Mouse (Mus musculus): ENCODE results near the gene Pck1.
A peak's percentile ranks its signal among the peaks of the same experiment; 100 is the strongest.

DNA sequence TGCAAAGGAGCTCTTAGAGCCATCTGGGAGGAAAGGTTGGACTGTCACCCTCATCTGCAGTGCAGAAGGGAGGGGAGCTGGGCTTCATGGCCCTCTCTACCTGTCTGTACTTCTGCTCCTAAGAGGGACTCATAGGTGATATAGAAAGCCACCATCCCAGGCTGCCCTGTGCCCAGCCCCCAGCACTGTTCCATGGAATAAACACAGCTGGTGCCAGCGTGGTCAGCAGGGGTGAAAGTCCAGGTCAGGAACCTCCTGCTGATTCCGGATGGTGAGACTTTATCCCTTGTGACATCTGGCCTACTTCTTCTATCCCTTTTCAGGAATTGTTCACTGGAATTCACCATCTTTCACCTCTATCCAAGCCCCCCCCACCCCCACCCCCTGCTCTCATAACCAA, 17.2 kb downstream of the Pck1 start:
- TF ChIP-seq CTCF (IDR thresholded peaks at IDR 0.05; ENCODE audit: low read depth) (no peak), EP300 (IDR thresholded peaks at IDR 0.05; ENCODE audit: low read depth) (peak; percentile 90)
